Mouse (Mus musculus): ENCODE data around the gene Exo1. TPM values are rescaled to one million over a fixed set of nuclear protein-coding genes. Genes with fewer than 3 reads are reported as not detected.
A peak's percentile ranks its signal among the peaks of the same experiment; 100 is the strongest.

Exo1 gene
- total and polyA plus RNA-seq, 3 experiments = 74.2 to 1,192 (median 82.9) TPM

GRCm38 (mm10) chr1:175880453-175881296 lies at the start of gene Exo1 (continued):
- no peak for TF ChIP-seq MYC (IDR thresholded peaks at IDR 0.05; ENCODE audit: low read depth, low read length)
- TF ChIP-seq TAL1 (IDR thresholded peaks at IDR 0.05; ENCODE audit: low read length) = no peak
- TF ChIP-seq TCF12 (IDR thresholded peaks at IDR 0.05; ENCODE audit: low read depth, low read length) = 0 out of 2 replicates have a peak, but pooled peaks have one; percentile 40
- TF ChIP-seq ETS1 (IDR thresholded peaks at IDR 0.05; ENCODE audit: low read depth, low read length) = no peak

- H3K4me3 ChIP-seq (ENCODE audit: control insufficient read depth in 1 of 2, insufficient read depth in 1 of 2, low read depth in 2 of 2, low read length in 2 of 2) = no peak overlapping the region
These were observed 24.9 kb upstream of the Exo1 start for GRCm38 (mm10) chr1:175855515-175855914.

GRCm38 (mm10) chr1:175867050-175867449 lies 13.3 kb upstream of the Exo1 start:
- Histone ChIP-seq H3K27me3 (ENCODE audit: control insufficient read depth in 1 of 2, insufficient read depth in 2 of 2, low read length in 2 of 2) (peaks cover 0 to 3% of the 10 kb centered on the region in 2 experiments; a peak in 2 of 4 replicates), H3K4me3 (ENCODE audit: control insufficient read depth in 1 of 2, insufficient read depth in 1 of 2, low read depth in 2 of 2, low read length in 2 of 2) (no peak overlapping the region), H3K36me3 (ENCODE audit: control insufficient read depth in 1 of 2, insufficient read depth in 2 of 2, low read length in 2 of 2) (peaks cover 0 to 4% of the 10 kb centered on the region in 2 experiments; a peak in 1 of 4 replicates), H3K9ac (ENCODE audit: control insufficient read depth, low read depth, low read length, poor library complexity, severe bottlenecking) (no peak overlapping the region), H3K27ac (ENCODE audit: control insufficient read depth, low read depth, low read length) (no peak overlapping the region), H3K79me2 (ENCODE audit: control insufficient read depth, insufficient read depth, low read length, poor library complexity) (no peaks in the 10 kb centered on the region), H3K4me1 (ENCODE audit: control insufficient read depth in 1 of 2, insufficient read depth in 2 of 2, low read length in 2 of 2) (peaks cover 0 to 4% of the 10 kb centered on the region in 2 experiments; a peak in 1 of 4 replicates), H3K9me3 (replicated peaks; ENCODE audit: insufficient read depth, low read length) (no peaks in the 10 kb centered on the region)
- TF ChIP-seq CTCF (IDR thresholded peaks at IDR 0.05 in 2 of 3, conservative IDR thresholded peaks at IDR 0.05 in 1 of 3; ENCODE audit: control insufficient read depth in 1 of 3, insufficient read depth in 1 of 3, low read depth in 2 of 3, low read length in 3 of 3, poor library complexity in 1 of 3, severe bottlenecking in 1 of 3) (no peak), MXI1 (IDR thresholded peaks at IDR 0.05; ENCODE audit: low read depth, low read length) (no peak), MYC (IDR thresholded peaks at IDR 0.05; ENCODE audit: low read depth, low read length) (no peak), NRF1 (IDR thresholded peaks at IDR 0.05; ENCODE audit: insufficient read depth, low read depth, low read length, poor library complexity, severe bottlenecking) (no peak), UBTF (IDR thresholded peaks at IDR 0.05; ENCODE audit: borderline replicate concordance, insufficient read depth, low read depth, low read length) (no peak), ZKSCAN1 (IDR thresholded peaks at IDR 0.05; ENCODE audit: low read depth, low read length) (no peak)
- no peak for DNase-seq (ENCODE audit: low read depth, low spot score)

More at GRCm38 (mm10) chr1:175855515-175855914, 24.9 kb upstream of the Exo1 start:
- no peak for DNase-seq (ENCODE audit: low read depth, low spot score)
- Histone ChIP-seq H3K27me3 (ENCODE audit: control insufficient read depth in 1 of 2, insufficient read depth in 2 of 2, low read length in 2 of 2) (peaks cover 0 to 4% of the 10 kb centered on the region in 2 experiments; a peak in 3 of 4 replicates), H3K9me3 (replicated peaks; ENCODE audit: insufficient read depth, low read length) (no peaks in the 10 kb centered on the region), H3K4me1 (ENCODE audit: control insufficient read depth in 1 of 2, insufficient read depth in 2 of 2, low read length in 2 of 2) (no peaks in the 10 kb centered on the region), H3K79me2 (ENCODE audit: control insufficient read depth, insufficient read depth, low read length, poor library complexity) (no peaks in the 10 kb centered on the region), H3K36me3 (ENCODE audit: control insufficient read depth in 1 of 2, insufficient read depth in 2 of 2, low read length in 2 of 2) (no peaks in the 10 kb centered on the region), H3K9ac (ENCODE audit: control insufficient read depth, low read depth, low read length, poor library complexity, severe bottlenecking) (no peak overlapping the region), H3K27ac (ENCODE audit: control insufficient read depth, low read depth, low read length) (no peak overlapping the region)
- TF ChIP-seq MYC (IDR thresholded peaks at IDR 0.05; ENCODE audit: low read depth, low read length) (no peak), USF2 (IDR thresholded peaks at IDR 0.05; ENCODE audit: borderline replicate concordance in 1 of 2, insufficient read depth in 1 of 2, low read depth in 1 of 2, low read length in 2 of 2) (no peak), GATA1 (IDR thresholded peaks at IDR 0.05; ENCODE audit: low read depth, low read length) (no peak), RCOR1 (IDR thresholded peaks at IDR 0.05; ENCODE audit: low read depth, low read length) (no peak), ELF1 (IDR thresholded peaks at IDR 0.05; ENCODE audit: low read depth, low read length) (no peak), CTCF (IDR thresholded peaks at IDR 0.05 in 2 of 3, conservative IDR thresholded peaks at IDR 0.05 in 1 of 3; ENCODE audit: control insufficient read depth in 1 of 3, insufficient read depth in 1 of 3, low read depth in 2 of 3, low read length in 3 of 3, poor library complexity in 1 of 3, severe bottlenecking in 1 of 3) (no peak), MAFK (IDR thresholded peaks at IDR 0.05; ENCODE audit: borderline replicate concordance, low read depth, low read length) (no peak), POLR2AphosphoS5 (IDR thresholded peaks at IDR 0.05; ENCODE audit: borderline replicate concordance, low read depth, low read length) (no peak), ETS1 (IDR thresholded peaks at IDR 0.05; ENCODE audit: low read depth, low read length) (no peak), NELFE (IDR thresholded peaks at IDR 0.05; ENCODE audit: low read depth, low read length) (no peak), NRF1 (IDR thresholded peaks at IDR 0.05; ENCODE audit: insufficient read depth, low read depth, low read length, poor library complexity, severe bottlenecking) (no peak), ZMIZ1 (IDR thresholded peaks at IDR 0.05; ENCODE audit: low read depth, low read length) (no peak), TAL1 (IDR thresholded peaks at IDR 0.05; ENCODE audit: low read length) (no peak), KAT2A (conservative IDR thresholded peaks at IDR 0.05; ENCODE audit: low read depth, low read length) (no peak)
